Mouse (Mus musculus): ENCODE measurements around the gene 2510039O18Rik.

DNA sequence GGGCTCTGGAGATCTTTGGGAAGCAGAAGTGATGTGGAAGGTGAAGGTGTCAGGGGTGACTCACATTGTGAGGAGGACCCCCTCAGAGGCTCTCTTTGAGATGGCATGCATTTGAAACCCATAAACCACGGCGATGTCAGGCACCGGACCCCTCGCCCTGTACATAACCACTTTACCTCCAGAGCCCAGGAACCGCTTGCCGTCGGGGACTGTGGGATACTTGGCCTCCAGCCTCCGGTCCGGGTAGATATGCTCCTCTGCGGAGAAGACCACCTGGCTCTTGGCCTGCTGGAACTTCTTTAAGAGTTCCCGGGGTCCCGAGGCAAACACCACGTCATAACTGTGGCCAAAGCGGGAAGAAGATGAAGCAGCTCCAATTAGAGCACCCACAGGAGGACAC is 9.7 kb upstream of the 2510039O18Rik start:
- TF ChIP-seq POLR2A (IDR thresholded peaks at IDR 0.05; ENCODE audit: extremely low read depth, insufficient read depth, low read length) (no peak), CTCF (IDR thresholded peaks at IDR 0.05; ENCODE audit: extremely low read depth, insufficient read depth, low read length) (no peak)

Data from cortical plate, adult 2 months (tissue).